Mouse (Mus musculus) heart, adult 18-20 months (tissue): ENCODE results near the gene Rnft1. TPM values are rescaled to one million over a fixed set of nuclear protein-coding genes. Genes with fewer than 3 reads are reported as not detected.

Experiments
- DNase-seq, 2 experiments: peaks; one replicate each; pipeline ENCODE4 v3.0.0; 2021 to 2022; ENCODE audit warnings: mixed read lengths in 1 of 2
- long read RNA-seq, 2 experiments: library from polyadenylated mRNA; stranded (forward); transcript quantifications; one replicate each; pipeline ENCODE4 v2.0.0; 2021
- total RNA-seq, 2 experiments: library from RNA; stranded (reverse); gene quantifications; 2 replicates each; pipeline ENCODE4 v1.2.3; 2021

The Rnft1 gene
- total RNA-seq, result 10 to 100 TPM; 25.3 to 30.5 TPM
- long read RNA-seq, experiment 1, full-length matches to known transcripts, result 23 of 24 reads
- long read RNA-seq, experiment 1, partial matches to known transcripts, result 0 of 24 reads
- long read RNA-seq, experiment 1, other reads (novel, unspliced or antisense), result 1 of 24 reads
- long read RNA-seq, experiment 2, full-length matches to known transcripts, result 18 of 21 reads
- long read RNA-seq, experiment 2, partial matches to known transcripts, result 2 of 21 reads
- long read RNA-seq, experiment 2, other reads (novel, unspliced or antisense), result 1 of 21 reads

GRCm38 (mm10) chr11:86484101-86484868 lies at the start of gene Rnft1:
TSS of gene Rnft1 (plus strand) at chr11:86484657.
- peak; percentile 99 for DNase-seq

DNA sequence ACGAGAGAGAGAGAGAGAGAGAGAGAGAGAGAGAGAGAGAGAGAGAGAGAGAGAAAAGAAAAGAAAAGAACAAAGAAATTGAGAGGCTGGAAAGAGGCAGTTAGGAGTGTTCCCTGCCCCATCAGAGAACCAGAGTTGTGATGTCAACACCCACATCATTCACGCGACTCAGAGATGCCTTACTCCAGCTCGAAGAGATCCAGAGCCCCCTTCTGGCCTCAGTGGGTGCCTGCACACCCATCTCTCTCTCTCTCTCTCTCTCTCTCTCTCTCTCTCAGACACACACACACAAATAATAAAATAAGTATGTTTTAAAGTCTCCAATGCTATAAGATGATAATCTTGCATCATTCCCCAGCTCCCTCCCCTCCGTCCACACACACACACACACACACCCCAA lies 47.6 kb upstream of the Rnft1 start:
- peak in 1 of 2 experiments; percentile 6 for DNase-seq

DNA sequence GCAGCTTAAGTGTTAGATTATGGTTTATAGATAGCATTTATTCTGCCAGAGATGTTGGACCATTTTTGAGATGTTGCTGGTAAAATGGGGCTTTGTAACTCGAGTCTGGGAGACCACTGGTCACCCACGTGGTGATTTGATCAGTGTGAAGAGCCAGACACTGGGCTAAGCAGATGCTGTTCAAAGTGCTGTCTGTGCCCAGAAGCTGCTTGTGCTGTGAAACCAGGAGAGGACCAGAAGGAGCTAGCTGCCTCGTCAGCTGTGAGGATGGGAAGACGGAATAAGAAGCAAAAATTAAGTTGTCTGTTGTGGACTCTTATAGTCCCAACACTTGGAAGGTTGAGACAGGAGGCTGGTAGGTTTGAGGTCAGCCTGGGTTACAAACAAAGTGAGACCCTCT lies 46.2 kb upstream of the Rnft1 start:
- no peak for DNase-seq

GRCm38 (mm10) chr11:86440791-86441190 lies 43.7 kb upstream of the Rnft1 start:
- DNase-seq, result no peak

GRCm38 (mm10) chr11:86453991-86454390 lies 30.5 kb upstream of the Rnft1 start:
- DNase-seq, result no peak

DNA sequence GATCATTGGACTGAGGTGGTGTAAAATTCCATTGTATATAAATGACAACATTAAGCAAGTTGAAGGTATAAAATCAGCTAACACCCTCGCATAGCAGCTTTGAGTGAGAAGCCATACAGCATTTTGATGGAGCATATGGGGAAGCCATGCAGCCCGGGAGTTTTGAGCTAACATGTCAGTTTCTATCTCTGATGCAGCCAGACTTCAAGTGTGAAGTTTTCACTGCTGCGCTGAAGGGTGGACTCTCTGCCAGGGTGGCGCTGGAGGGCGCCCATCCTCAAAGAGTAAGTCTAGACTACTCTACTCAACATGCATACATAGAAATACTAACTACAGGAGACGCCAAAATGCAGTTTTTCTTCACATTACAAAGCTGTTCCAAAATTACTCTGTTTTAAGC lies 26.9 kb upstream of the Rnft1 start:
- DNase-seq, result no peak

DNA sequence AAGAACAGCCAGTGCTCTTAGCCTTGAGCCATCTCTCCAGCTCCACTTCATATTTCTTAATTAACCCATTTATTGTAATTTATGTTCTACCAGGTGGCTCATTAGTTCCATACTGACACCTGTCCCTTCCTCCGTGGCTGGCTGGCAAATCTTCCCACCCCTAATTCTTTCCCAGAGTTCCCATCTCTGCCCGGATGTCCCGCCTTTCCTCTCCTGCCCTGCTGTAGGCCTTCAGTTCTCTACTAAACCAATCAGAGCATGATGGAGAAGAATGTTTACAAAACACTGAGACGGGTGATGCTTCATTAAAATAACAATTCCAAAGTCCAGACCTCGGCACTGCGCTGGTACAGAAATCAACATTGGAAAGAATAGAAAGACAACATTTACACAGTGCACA lies 25.6 kb upstream of the Rnft1 start:
- DNase-seq, result no peak

- no peak for DNase-seq
Measured at GRCm38 (mm10) chr11:86462579-86462978, 21.9 kb upstream of the Rnft1 start.

DNA sequence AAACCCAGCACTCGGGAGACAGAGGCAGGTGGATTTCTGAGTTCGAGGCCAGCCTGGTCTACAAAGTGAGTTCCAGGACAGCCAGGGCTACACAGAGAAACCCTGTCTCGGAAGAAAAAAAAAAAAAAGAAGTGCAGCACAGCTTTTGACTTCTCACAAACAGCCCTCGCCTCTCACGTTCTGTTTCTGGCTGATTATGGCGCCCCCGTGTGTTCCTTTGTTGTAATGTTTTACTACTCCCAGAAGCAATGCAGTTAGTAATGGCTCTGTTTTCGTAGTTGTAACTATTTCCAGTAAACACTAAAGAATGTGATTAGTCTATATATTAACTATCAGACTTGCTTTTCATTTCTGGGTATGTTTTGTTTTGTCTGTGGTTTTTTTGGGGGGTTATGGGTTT lies 20.2 kb upstream of the Rnft1 start:
- DNase-seq, result peak; percentile 41 to 75

- no peak for DNase-seq
Measured at GRCm38 (mm10) chr11:86468345-86468744, 16.1 kb upstream of the Rnft1 start.

- DNase-seq, result no peak
Measured at GRCm38 (mm10) chr11:86468971-86469370, 15.5 kb upstream of the Rnft1 start.

DNA sequence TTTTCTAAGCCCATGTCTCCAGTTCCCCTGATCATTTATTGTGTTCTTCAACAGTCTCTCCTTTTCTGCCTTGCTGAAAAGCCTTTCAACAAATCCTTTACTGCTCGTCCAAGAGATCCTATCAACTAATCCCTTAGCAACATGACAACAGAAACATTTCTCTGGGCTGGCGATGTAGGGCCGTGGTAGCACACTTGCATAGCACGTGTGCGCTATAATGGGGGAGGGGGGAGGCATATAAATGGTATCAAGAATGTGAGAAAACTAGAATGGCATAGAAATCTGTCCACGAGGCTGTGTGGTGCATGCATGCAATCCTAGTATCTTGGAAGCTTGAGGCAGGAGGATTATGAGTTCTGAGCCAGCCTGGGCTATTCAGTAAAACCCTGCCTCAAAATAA lies 12.7 kb upstream of the Rnft1 start:
- peak in 1 of 2 experiments; percentile 24 for DNase-seq

DNA sequence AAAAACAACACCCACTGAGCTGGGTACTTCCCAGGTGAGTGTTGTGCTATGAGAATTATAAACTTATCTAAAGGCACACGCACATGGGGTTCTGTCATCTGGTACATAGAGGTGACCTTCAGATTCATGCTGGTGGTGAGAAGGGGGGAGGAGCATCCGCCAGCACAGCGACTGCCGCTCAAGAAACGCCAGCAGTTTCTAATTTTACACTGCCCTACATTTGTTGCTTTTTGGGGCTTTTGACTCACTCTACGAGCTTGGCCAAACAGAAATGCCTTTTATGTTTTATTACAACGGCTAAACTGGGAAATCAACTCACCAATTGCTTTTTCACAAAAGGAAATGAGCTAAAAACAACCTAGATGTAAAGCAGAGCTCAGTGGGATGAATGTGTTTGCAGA lies 11.7 kb upstream of the Rnft1 start:
- DNase-seq, result peak; percentile 49 to 63

DNA sequence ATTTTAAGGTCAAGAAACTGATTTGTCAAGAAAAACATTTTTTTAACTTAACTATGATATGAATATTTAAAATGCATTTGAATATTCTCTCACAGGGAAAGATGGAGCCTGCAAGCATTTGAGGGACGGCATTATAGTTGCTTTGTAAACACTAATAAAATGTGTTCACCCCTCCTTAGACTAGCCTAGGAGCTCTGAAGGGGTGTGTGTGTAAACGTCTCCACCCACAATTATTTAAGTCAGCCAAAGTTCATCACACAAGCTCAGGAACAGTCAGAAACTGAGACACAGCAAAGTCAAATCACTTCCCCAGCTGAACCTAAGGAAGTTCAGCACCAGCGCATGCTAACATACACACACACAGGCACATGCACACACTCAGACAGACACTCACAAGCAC lies 10.9 kb upstream of the Rnft1 start:
- no peak for DNase-seq

GRCm38 (mm10) chr11:86484910-86485510 lies 553 bp downstream of the Rnft1 start:
- peak in 1 of 2 experiments; percentile 48 for DNase-seq

GRCm38 (mm10) chr11:86490782-86491181 lies 6.3 kb downstream of the Rnft1 start:
- no peak for DNase-seq

- DNase-seq, result no peak
Measured at GRCm38 (mm10) chr11:86497356-86497755, 12.9 kb downstream of the Rnft1 start.

DNA sequence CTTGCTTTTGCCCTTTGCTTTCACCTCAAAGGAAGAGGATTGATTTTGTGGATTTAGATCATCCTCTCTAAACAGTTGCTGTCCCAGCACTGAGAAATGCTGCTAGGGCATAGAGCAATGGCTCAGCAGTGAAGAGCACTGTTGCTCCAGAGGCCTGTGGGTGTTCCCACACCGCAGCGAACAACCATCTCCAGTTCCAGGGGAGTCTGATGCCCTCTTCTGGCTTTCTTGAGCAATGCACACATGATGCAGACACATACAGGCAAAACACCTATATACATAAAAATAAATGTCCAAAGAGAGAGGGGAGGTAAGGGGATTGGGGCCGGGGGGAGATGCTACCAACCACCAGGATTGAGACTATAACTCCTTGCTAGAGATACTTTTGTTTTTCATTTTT lies 13.5 kb downstream of the Rnft1 start:
- no peak for DNase-seq

GRCm38 (mm10) chr11:86500795-86501194 lies 16.3 kb downstream of the Rnft1 start:
- no peak for DNase-seq

GRCm38 (mm10) chr11:86503121-86503520 lies 18.7 kb downstream of the Rnft1 start:
- no peak for DNase-seq

GRCm38 (mm10) chr11:86507334-86507733 lies 22.9 kb downstream of the Rnft1 start:
- no peak for DNase-seq

DNA sequence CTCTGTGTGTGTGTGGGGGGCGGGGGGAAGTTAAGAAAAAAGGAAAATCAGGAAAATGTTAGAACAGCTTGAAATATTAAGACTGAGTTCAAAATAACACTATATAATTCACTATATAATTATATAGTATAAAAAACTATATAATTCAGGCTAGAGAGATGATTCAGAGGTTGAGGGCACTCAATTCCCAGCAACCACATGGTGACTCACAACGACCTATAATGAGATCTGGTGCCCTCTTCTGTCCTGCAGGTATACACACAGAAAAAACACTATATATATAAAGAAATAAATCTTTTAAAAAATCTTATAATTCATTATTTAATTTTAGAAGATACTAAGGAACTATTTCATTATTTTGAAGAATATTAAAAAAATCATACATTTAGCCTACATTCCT lies 23.5 kb downstream of the Rnft1 start:
- DNase-seq, result no peak

GRCm38 (mm10) chr11:86516620-86517019 lies 32.2 kb downstream of the Rnft1 start:
- no peak for DNase-seq
